Mouse (Mus musculus): ENCODE measurements at regions not wholly inside any gene's neighbourhood (a gene's known extent, or its start where the extent isn't known, plus 50 kb on each side); places are given as distances from the start of the nearest gene placed in this dataset.

GRCm38 (mm10) chr19:54855190-54855589 is 271.8 kb downstream of the Gpam start:
- TF ChIP-seq MAFK (IDR thresholded peaks at IDR 0.05; ENCODE audit: insufficient read depth, low read depth, low read length) (no peak), HCFC1 (IDR thresholded peaks at IDR 0.05; ENCODE audit: borderline replicate concordance, insufficient read depth, low read length) (no peak), ZC3H11A (IDR thresholded peaks at IDR 0.05; ENCODE audit: borderline replicate concordance, low read depth, low read length) (no peak), CHD2 (IDR thresholded peaks at IDR 0.05; ENCODE audit: low read depth, low read length) (no peak), ZNF384 (IDR thresholded peaks at IDR 0.05; ENCODE audit: low read depth, low read length) (no peak)
